Mouse (Mus musculus) ES-Bruce4 (cell line): ENCODE results near the gene Slc25a41. TPM values are rescaled to one million over a fixed set of nuclear protein-coding genes. Genes with fewer than 3 reads are reported as not detected.

ENCODE experiments used
- H3K27ac ChIP-seq: 2 replicates; pipeline ENCODE4 v1.5.1; 2012; ENCODE audit warnings: low read length, inconsistent platforms; ENCODE audit not compliant: insufficient read depth
- H3K27me3 ChIP-seq: 2 replicates; pipeline ENCODE4 v1.6.1; 2012; ENCODE audit warnings: mild to moderate bottlenecking, low read length, inconsistent platforms; ENCODE audit not compliant: control insufficient read depth, poor library complexity, insufficient read depth, severe bottlenecking
- H3K36me3 ChIP-seq: 2 replicates; pipeline ENCODE4 v1.6.1; 2012; ENCODE audit warnings: inconsistent platforms, mild to moderate bottlenecking, low read length, moderate library complexity; ENCODE audit not compliant: control insufficient read depth, poor library complexity, insufficient read depth, severe bottlenecking
- H3K4me1 ChIP-seq: one replicate; pipeline ENCODE4 v1.8.1; 2011; ENCODE audit warnings: low read length; ENCODE audit not compliant: control insufficient read depth, insufficient read depth
- H3K4me3 ChIP-seq: 2 replicates; pipeline ENCODE4 v1.5.1; 2011; ENCODE audit warnings: low read depth, mild to moderate bottlenecking, low read length
- H3K9ac ChIP-seq: 2 replicates; pipeline ENCODE4 v1.6.1; 2012; ENCODE audit warnings: low read depth, mild to moderate bottlenecking, inconsistent platforms; ENCODE audit not compliant: poor library complexity, severe bottlenecking
- H3K9me3 ChIP-seq: replicated peaks from 2 replicates; pipeline ENCODE4 v1.6.1; 2012; ENCODE audit warnings: mild to moderate bottlenecking, low read length, inconsistent platforms; ENCODE audit not compliant: control insufficient read depth, poor library complexity, insufficient read depth, severe bottlenecking
- CTCF ChIP-seq: IDR thresholded peaks from one replicate; pipeline ENCODE4 v1.8.1; 2011; ENCODE audit warnings: low read depth, low read length
- EP300 ChIP-seq: IDR thresholded peaks from 2 replicates; pipeline ENCODE4 v1.6.1; 2011; ENCODE audit warnings: low read depth, low read length; ENCODE audit not compliant: insufficient read depth
- POLR2A ChIP-seq: IDR thresholded peaks from one replicate; pipeline ENCODE4 v1.8.1; 2011; ENCODE audit warnings: low read length; ENCODE audit not compliant: insufficient read depth
- polyA plus RNA-seq: library from polyadenylated mRNA; stranded (reverse); fragments of >200 nt; gene quantifications from 2 replicates; pipeline ENCODE4 v1.2.4, GENCODE M21; 2011; ENCODE audit warnings: low read depth; ENCODE audit not compliant: missing spikeins, insufficient read depth, insufficient read length

The Slc25a41 gene
- polyA plus RNA-seq, 1 experiment, result not detected

DNA sequence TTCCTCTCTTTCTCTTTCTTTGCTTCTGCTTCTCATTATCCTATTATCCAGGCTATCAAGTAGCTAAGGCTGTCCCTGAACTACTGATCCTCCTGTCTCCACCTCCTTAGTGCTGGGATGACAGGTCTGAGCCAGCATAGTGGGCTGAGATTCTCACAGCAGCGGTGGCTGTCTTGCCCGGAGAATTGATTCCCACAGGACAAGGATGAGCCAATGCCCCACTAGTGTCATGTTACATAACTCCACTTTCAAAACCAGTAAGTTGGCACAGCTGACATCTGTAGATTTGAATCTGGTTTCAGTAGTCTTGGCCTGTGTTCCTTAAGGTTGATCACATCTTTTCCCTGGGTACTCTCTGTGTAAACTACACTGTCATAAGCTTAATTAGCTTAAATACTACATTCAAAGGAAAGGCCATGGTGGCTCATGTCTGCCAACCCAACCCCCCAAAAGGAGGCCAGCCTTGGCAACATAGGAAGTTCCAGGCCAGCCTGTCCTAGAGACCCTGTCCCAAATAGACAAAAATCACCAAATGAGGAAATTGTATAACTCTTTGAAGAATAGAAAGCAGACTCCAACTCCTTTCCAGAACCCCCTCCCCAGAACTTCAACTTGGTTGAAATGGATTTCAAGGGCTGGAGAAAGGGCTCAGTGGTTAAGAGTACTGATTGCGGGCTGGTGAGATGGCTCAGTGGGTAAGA lies 55.2 kb downstream of the Slc25a41 start:
- H3K27ac ChIP-seq, result no peak overlapping the region
- no peak overlapping the region for H3K4me3 ChIP-seq
- H3K36me3 ChIP-seq, result no peaks in the 10 kb centered on the region
- H3K9ac ChIP-seq, result no peak overlapping the region
- no peaks in the 10 kb centered on the region for H3K9me3 ChIP-seq
- no peaks in the 10 kb centered on the region for H3K27me3 ChIP-seq
- TF ChIP-seq EP300 (no peak), CTCF (no peak), POLR2A (no peak)
- peaks cover 2% of the 10 kb centered on the region for H3K4me1 ChIP-seq

DNA sequence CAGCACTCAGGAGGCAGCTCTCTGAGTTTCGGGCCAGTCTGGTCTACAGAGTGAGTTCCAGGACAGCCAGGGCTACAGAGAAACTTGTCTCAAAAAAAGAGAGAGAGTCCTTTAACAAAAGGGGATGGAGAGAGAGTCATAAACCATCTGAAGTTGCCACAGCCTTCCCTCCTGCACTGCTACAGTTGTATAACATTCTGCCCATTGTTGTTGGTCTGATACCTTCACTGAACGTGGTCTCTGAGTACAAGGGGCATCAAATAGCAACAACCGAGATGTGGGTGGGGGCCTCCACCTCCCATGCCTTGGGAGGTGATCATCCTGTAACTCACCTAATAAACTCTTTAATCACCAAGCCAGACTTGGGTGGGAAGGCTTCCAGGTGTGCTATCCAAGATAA lies 55.8 kb downstream of the Slc25a41 start:
- H3K9ac ChIP-seq, result no peak overlapping the region
- no peaks in the 10 kb centered on the region for H3K27me3 ChIP-seq
- no peak for TF ChIP-seq CTCF
- TF ChIP-seq EP300, result no peak
- no peak for TF ChIP-seq POLR2A
- no peaks in the 10 kb centered on the region for H3K9me3 ChIP-seq
- no peaks in the 10 kb centered on the region for H3K4me1 ChIP-seq
- H3K36me3 ChIP-seq, result no peaks in the 10 kb centered on the region
- H3K4me3 ChIP-seq, result no peak overlapping the region
- H3K27ac ChIP-seq, result no peak overlapping the region

DNA sequence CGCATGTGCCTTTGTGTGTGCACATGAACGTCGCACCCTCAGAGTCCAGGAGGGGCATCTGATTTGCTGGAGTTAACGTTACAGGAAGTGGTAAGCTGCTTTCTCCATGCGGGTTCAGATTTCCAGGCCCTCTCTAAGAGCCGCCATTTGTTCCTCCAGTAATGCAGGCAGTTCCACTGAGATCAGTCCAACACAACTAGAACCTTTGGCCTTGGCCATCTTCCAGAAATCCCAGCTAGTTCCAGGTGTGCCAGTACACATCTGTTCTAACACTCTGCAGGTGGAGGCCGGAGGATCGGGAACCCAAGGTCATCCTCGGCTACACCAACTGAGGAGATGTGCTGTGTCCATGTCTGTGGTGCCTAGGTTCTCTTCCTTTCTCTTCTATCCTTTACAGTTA lies 56.6 kb downstream of the Slc25a41 start:
- H3K4me3 ChIP-seq, result no peak overlapping the region
- TF ChIP-seq POLR2A, result no peak
- no peak for TF ChIP-seq CTCF
- no peak for TF ChIP-seq EP300
- no peaks in the 10 kb centered on the region for H3K9me3 ChIP-seq

More for the DNA sequence above, 56.6 kb downstream of the Slc25a41 start:
- H3K9ac ChIP-seq, result no peak overlapping the region
- no peaks in the 10 kb centered on the region for H3K4me1 ChIP-seq
- no peaks in the 10 kb centered on the region for H3K36me3 ChIP-seq
- no peaks in the 10 kb centered on the region for H3K27me3 ChIP-seq
- H3K27ac ChIP-seq, result no peak overlapping the region

Other genes with a start within 250 kb of the Slc25a41 start
- 27.5 and 30.5 TPM in 2 replicates for gene Rfx2, start 210.6 kb downstream of the Slc25a41 start, polyA plus RNA-seq
- 0.46 and 0.68 TPM in 2 replicates for gene Acsbg2, start 167.2 kb downstream of the Slc25a41 start, polyA plus RNA-seq
- gene 1700061G19Rik, start 166.2 kb downstream of the Slc25a41 start, polyA plus RNA-seq, result 8.0 and 8.4 TPM in 2 replicates
- gene Mllt1, start 106.2 kb downstream of the Slc25a41 start, polyA plus RNA-seq, result 20.7 and 21.9 TPM in 2 replicates
- 0.37 and 0.49 TPM in 2 replicates for gene Acer1, start 59.5 kb downstream of the Slc25a41 start, polyA plus RNA-seq
- gene Clpp, start 51.3 kb downstream of the Slc25a41 start, polyA plus RNA-seq, result 47.7 and 59.9 TPM in 2 replicates
- 16.0 and 21.3 TPM in 2 replicates for gene Alkbh7, start 44.3 kb downstream of the Slc25a41 start, polyA plus RNA-seq
- not detected in 2 replicates for gene Pspn, start 41.6 kb downstream of the Slc25a41 start, polyA plus RNA-seq
- 70.2 and 74.1 TPM in 2 replicates for gene Gtf2f1, start 30.4 kb downstream of the Slc25a41 start, polyA plus RNA-seq
- gene Gm17949, start 30.2 kb downstream of the Slc25a41 start, polyA plus RNA-seq, result 0.56 TPM in 1 of 2 replicates, not detected in the other
- 166 and 176 TPM in 2 replicates for gene Khsrp, start 10.1 kb downstream of the Slc25a41 start, polyA plus RNA-seq
- 53.5 and 57.7 TPM in 2 replicates for gene Crb3, start 17.5 kb upstream of the Slc25a41 start, polyA plus RNA-seq
- 24.2 and 24.5 TPM in 2 replicates for gene Slc25a23, start 18.2 kb upstream of the Slc25a41 start, polyA plus RNA-seq
- gene Dennd1c, start 36.9 kb upstream of the Slc25a41 start, polyA plus RNA-seq, result 6.6 and 8.9 TPM in 2 replicates
- 5.8 and 12.6 TPM in 2 replicates for gene Tubb4a, start 46.1 kb upstream of the Slc25a41 start, polyA plus RNA-seq
- gene Tnfsf9, start 63.7 kb upstream of the Slc25a41 start, polyA plus RNA-seq, result 8.1 and 9.1 TPM in 2 replicates
- not detected in 2 replicates for gene Cd70, start 108.1 kb upstream of the Slc25a41 start, polyA plus RNA-seq
- not detected in 2 replicates for gene Tnfsf14, start 152.5 kb upstream of the Slc25a41 start, polyA plus RNA-seq
- 0.94 TPM in 1 of 2 replicates, not detected in the other for gene C3, start 186.5 kb upstream of the Slc25a41 start, polyA plus RNA-seq
- gene Gpr108, start 206.8 kb upstream of the Slc25a41 start, polyA plus RNA-seq, result 13.1 and 14.2 TPM in 2 replicates
- gene Trip10, start 207.8 kb upstream of the Slc25a41 start, polyA plus RNA-seq, result 59.0 and 61.1 TPM in 2 replicates
- gene Vav1, start 237.4 kb upstream of the Slc25a41 start, polyA plus RNA-seq, result not detected in 2 replicates